Mouse (Mus musculus) heart, embryonic 15.5 days (tissue): Measurements from ENCODE around the gene B4galt7. TPM values are rescaled to one million over a fixed set of nuclear protein-coding genes. Genes with fewer than 3 reads are reported as not detected.
"Not testable (repeated sequence)": the region's sequence is repeated elsewhere in the genome, so short reads cannot be mapped to it uniquely, and the experiment has no call there.

Experiments
- ATAC-seq: fragments of 200-750 bp; cut with Nextera tagmentation; replicated peaks from 2 replicates; pipeline ENCODE4 v1.8.0; 2017; ENCODE audit warnings: low read depth, moderate TSS enrichment; ENCODE audit not compliant: insufficient number of reproducible peaks, insufficient read depth, low FRiP score
- H3K27ac ChIP-seq: fragments of 300-500 bp; sonication (generic); 2 replicates; pipeline ENCODE4 v1.5.1; 2015; ENCODE audit warnings: mild to moderate bottlenecking, inconsistent platforms
- H3K27me3 ChIP-seq: fragments of 300-500 bp; sonication (generic); 2 replicates; pipeline ENCODE4 v1.6.1; 2015; ENCODE audit warnings: inconsistent platforms
- H3K36me3 ChIP-seq: fragments of 300-500 bp; sonication (generic); 2 replicates; pipeline ENCODE4 v1.6.1; 2015; ENCODE audit warnings: mild to moderate bottlenecking, inconsistent platforms
- H3K4me1 ChIP-seq: fragments of 300-500 bp; sonication (generic); replicated peaks from 2 replicates; pipeline ENCODE4 v1.6.1; 2015; ENCODE audit warnings: inconsistent platforms
- H3K4me2 ChIP-seq: fragments of 300-500 bp; sonication (generic); 2 replicates; pipeline ENCODE4 v1.6.1; 2015; ENCODE audit warnings: inconsistent platforms, mild to moderate bottlenecking, moderate library complexity
- H3K4me3 ChIP-seq: fragments of 300-500 bp; sonication (generic); 2 replicates; pipeline ENCODE4 v1.5.1; 2015; ENCODE audit warnings: mild to moderate bottlenecking, inconsistent platforms
- H3K9ac ChIP-seq: fragments of 300-500 bp; sonication (generic); 2 replicates; pipeline ENCODE4 v1.6.1; 2015; ENCODE audit warnings: mild to moderate bottlenecking, inconsistent platforms
- H3K9me3 ChIP-seq: fragments of 300-500 bp; sonication (generic); replicated peaks from 2 replicates; pipeline ENCODE4 v1.6.1; 2016; ENCODE audit warnings: inconsistent platforms
- WGBS: fragments of 180-500 bp; shearing (Covaris S2); methylation state at CpG from one replicate; pipeline ENCODE4 v1.1.7; 2015; ENCODE audit warnings: mixed read lengths; 5-methylcytosine and 5-hydroxymethylcytosine counted together
- polyA plus RNA-seq: library from polyadenylated mRNA; unstranded; fragments of >200 nt; fragmentation: Nextera tagmentation; extraction: Ambion mirVana; gene quantifications from 2 replicates; pipeline ENCODE4 v1.2.1, GENCODE M21; 2015

The B4galt7 gene
- polyA plus RNA-seq, 1 experiment from 2014 or later, result 16.5 TPM

DNA sequence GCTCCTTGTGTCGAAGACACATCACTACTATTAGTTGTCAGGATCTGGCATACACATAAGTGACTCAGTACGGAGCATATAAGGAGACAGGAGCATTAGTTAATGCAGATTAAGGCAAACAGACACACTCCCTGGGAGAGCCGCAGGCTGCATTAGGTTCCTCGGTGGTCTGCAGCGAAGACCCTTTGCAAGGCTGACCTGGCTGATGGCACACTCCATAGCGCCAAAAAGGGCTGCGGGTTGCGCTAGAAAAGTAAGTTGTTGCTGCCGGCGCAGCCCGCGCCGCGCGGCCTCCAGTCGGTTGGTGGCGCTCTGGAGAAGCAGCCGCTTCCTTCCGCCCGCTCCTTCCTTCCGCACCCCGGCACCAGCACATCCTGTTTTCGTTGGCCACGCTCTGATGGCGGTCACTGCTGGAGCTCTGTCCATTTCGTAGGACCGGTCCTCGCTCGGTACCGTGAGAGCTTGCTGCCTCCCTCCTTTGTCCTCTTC, 35.0 kb downstream of the B4galt7 start, which contains the start of gene Ddx46:
Ddx46 (plus strand) TSS at position 389 of the 489 bp plus-strand sequence.
- peak; percentile 87 for ATAC-seq
- Histone ChIP-seq H3K4me2 (peak within 1 kb of the TSS; percentile 79), H3K36me3 (peaks cover 46% of the 10 kb centered on the region), H3K4me1 (peaks cover 11% of the 10 kb centered on the region), H3K27me3 (no peaks in the 10 kb centered on the region), H3K9me3 (no peaks in the 10 kb centered on the region), H3K4me3 (peak within 1 kb of the TSS; percentile 84), H3K9ac (peak within 1 kb of the TSS; percentile 91), H3K27ac (peak within 1 kb of the TSS; percentile 50)
- whole genome bisulfite sequencing, result 4% methylated on average over 30 of the region's 30 CpGs

DNA sequence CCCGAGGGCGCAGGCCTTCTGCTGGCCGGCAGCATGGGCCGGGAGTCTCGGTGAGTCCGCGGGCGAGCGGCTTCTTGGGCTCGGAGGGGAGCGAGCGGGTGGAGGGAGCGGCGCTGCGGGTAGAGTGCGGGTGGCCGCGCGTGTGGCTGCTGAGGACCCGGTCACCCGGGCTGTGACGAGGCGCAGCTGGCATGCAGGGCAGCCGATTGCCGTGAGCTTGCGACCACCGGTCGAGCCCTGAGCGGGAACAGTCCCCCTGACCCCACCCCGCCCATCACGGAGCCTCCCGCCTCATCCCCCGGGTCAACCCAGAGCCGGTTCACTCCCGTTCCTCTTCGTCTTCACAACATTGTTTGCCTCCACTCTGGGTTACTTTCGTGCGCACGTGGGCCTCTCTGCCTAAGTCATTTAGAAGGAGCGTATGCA, 35.5 kb downstream of the B4galt7 start:
- ATAC-seq, result peak; percentile 32
- Histone ChIP-seq H3K9me3 (no peaks in the 10 kb centered on the region), H3K36me3 (peaks cover 45% of the 10 kb centered on the region), H3K9ac (peak overlapping the region; percentile 91), H3K4me2 (peak overlapping the region; percentile 79), H3K27me3 (no peaks in the 10 kb centered on the region), H3K4me1 (peaks cover 11% of the 10 kb centered on the region), H3K27ac (peak overlapping the region; percentile 50), H3K4me3 (peak overlapping the region; percentile 84)
- 0% methylated on average over 40 of the region's 40 CpGs for WGBS

DNA sequence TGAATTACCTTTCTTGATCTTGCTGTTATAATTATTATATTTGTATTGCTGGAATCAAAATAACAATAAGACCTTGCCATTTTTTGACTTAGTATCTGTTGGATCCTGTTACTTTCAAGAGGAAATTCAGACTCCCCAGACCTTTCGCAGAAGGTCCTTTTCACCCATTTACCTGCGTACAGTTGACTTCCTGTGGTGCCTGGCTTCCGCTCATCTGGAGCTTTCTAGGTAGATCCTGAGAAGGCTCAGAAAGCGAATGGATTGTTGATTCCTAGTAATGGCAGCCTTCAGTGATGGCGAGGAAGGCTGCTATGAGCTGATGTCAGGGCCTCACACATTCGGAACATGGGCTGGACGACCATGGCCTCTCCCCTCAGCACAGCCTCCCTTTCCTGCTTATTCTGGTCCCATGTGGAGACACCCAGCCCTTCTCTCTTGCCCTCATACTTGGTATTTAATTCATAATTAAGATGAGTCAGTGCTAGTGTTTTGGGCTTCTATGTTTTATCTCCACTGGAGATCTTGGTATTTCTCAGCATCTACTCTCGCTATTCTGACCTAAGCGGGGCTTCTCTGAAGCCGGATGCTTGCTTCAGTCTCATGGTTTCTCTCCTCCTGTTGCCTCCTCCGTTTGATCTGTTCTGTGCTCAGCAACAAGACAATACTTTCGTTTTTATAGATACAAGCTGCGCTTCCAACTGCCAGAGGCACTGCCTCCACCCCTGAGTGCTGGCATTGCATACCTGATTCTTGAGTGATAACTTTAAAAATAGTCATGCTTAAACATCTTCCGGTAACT, 36.7 kb downstream of the B4galt7 start:
- peaks cover 11% of the 10 kb centered on the region for H3K4me1 ChIP-seq
- H3K4me3 ChIP-seq, result peak overlapping the region; percentile 84; the same call in 1 of the 2 replicates
- peaks cover 43% of the 10 kb centered on the region for H3K36me3 ChIP-seq
- 90% methylated on average over 14 of the region's 14 CpGs for WGBS
- ATAC-seq, result no peak
- H3K9me3 ChIP-seq, result no peaks in the 10 kb centered on the region
- H3K27me3 ChIP-seq, result no peaks in the 10 kb centered on the region
- no peak overlapping the region for H3K27ac ChIP-seq
- H3K9ac ChIP-seq, result no peak overlapping the region
- H3K4me2 ChIP-seq, result peak overlapping the region; percentile 79

GRCm38 (mm10) chr13:55640480-55640879, 40.8 kb downstream of the B4galt7 start:
- H3K27me3 ChIP-seq, H3K4me2 ChIP-seq, H3K9ac ChIP-seq, H3K4me1 ChIP-seq, H3K27ac ChIP-seq, H3K9me3 ChIP-seq, ATAC-seq, H3K4me3 ChIP-seq: not testable (repeated sequence)
- 40% methylated on average over 8 of the region's 8 CpGs for WGBS
- H3K36me3 ChIP-seq, result peaks cover 30% of the 10 kb centered on the region

DNA sequence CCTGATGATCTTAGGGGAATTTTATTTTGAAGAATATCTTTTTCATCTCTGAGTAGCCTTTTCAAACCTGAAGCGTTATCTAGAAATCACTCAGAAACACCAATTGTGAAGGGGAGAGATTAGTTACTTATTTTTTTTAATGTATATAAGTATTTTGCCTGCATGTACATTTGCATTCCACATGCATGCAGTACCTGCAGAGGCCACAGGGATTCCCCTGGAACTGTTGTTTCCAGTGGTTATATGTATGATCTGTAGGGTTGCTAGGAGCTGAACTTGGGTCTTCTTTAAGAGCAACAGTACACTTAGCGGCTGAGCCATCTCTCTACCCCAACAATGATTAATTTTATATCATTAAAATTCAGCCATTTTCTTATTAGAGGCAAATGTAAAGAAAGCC, 44.8 kb downstream of the B4galt7 start:
- no peak overlapping the region for H3K4me3 ChIP-seq
- ATAC-seq, result no peak
- no peak overlapping the region for H3K27ac ChIP-seq
- peaks cover 58% of the 10 kb centered on the region for H3K36me3 ChIP-seq
- H3K9ac ChIP-seq, result no peak overlapping the region
- no peaks in the 10 kb centered on the region for H3K9me3 ChIP-seq
- no peak overlapping the region for H3K4me2 ChIP-seq
- 88% methylated on average over 2 of the region's 2 CpGs for WGBS
- no peaks in the 10 kb centered on the region for H3K4me1 ChIP-seq
- no peaks in the 10 kb centered on the region for H3K27me3 ChIP-seq

DNA sequence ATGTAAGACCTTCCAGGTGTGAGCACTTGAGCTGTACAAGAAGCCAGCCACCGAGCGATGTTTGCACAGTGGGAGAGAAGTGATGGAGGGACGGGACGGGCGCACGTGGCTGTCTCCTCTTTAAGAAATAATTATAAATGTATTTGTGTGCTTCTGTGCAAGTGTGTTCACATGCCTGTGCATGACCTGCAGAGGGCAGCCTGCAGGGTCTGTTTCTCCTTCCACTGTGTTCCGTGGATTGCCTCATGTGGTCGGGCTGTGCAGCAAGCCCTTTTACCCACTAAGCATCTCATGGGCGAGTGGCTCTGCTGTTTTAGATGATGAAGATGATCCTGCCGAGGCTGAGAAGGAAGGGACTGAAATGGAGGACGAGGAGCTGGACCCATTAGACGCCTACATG, 50.4 kb downstream of the B4galt7 start:
- Histone ChIP-seq H3K27me3 (no peaks in the 10 kb centered on the region), H3K9ac (no peak overlapping the region), H3K4me3 (no peak overlapping the region), H3K27ac (no peak overlapping the region), H3K4me1 (no peaks in the 10 kb centered on the region), H3K4me2 (no peak overlapping the region), H3K36me3 (peaks cover 99% of the 10 kb centered on the region), H3K9me3 (no peaks in the 10 kb centered on the region)
- 89% methylated on average over 12 of the region's 12 CpGs for WGBS
- ATAC-seq, result no peak

- Histone ChIP-seq H3K27me3 (no peaks in the 10 kb centered on the region), H3K9ac (no peak overlapping the region), H3K36me3 (peaks cover 99% of the 10 kb centered on the region), H3K9me3 (no peaks in the 10 kb centered on the region), H3K4me3 (no peak overlapping the region), H3K4me1 (no peaks in the 10 kb centered on the region), H3K27ac (no peak overlapping the region), H3K4me2 (no peak overlapping the region)
- no peak for ATAC-seq
- 89% methylated on average over 6 of the region's 6 CpGs for WGBS
Observed at GRCm38 (mm10) chr13:55650980-55651379, 51.3 kb downstream of the B4galt7 start.

Other genes starting within 250 kb of the B4galt7 start
- gene Lman2, start 237.1 kb upstream of the B4galt7 start, polyA plus RNA-seq, result 71.6 and 88.3 TPM in 2 replicates
- 0.42 and 1.9 TPM in 2 replicates for gene Rgs14, start 230.2 kb upstream of the B4galt7 start, polyA plus RNA-seq
- gene Slc34a1, start 201.7 kb upstream of the B4galt7 start, polyA plus RNA-seq, result not detected in 2 replicates
- not detected in 2 replicates for gene Pfn3, start 184.7 kb upstream of the B4galt7 start, polyA plus RNA-seq
- gene F12, start 173.1 kb upstream of the B4galt7 start, polyA plus RNA-seq, result 0.10 and 1.2 TPM in 2 replicates
- 15.5 and 24.7 TPM in 2 replicates for gene Grk6, start 154.8 kb upstream of the B4galt7 start, polyA plus RNA-seq
- 0.18 and 0.30 TPM in 2 replicates for gene Prr7, start 135.6 kb upstream of the B4galt7 start, polyA plus RNA-seq
- gene Dbn1, start 111.8 kb upstream of the B4galt7 start, polyA plus RNA-seq, result 60.1 and 77.2 TPM in 2 replicates
- 221 and 251 TPM in 2 replicates for gene Pdlim7, start 86.2 kb upstream of the B4galt7 start, polyA plus RNA-seq
- gene Dok3, start 70.6 kb upstream of the B4galt7 start, polyA plus RNA-seq, result 1.3 and 3.0 TPM in 2 replicates
- gene Ddx41, start 63.2 kb upstream of the B4galt7 start, polyA plus RNA-seq, result 23.6 and 34.7 TPM in 2 replicates
- 17.1 and 22.6 TPM in 2 replicates for gene Fam193b, start 28.8 kb upstream of the B4galt7 start, polyA plus RNA-seq
- 103 TPM in 2 replicates for gene Tmed9, start 26.2 kb upstream of the B4galt7 start, polyA plus RNA-seq
- gene Caml, start 23.1 kb downstream of the B4galt7 start, polyA plus RNA-seq, result 37.9 and 38.2 TPM in 2 replicates
- gene Ddx46, start 35.1 kb downstream of the B4galt7 start, polyA plus RNA-seq, result 16.7 and 20.4 TPM in 2 replicates
- gene B230219D22Rik, start 93.2 kb downstream of the B4galt7 start, polyA plus RNA-seq, result 50.5 and 54.9 TPM in 2 replicates
- 60.7 and 69.1 TPM in 2 replicates for gene Txndc15, start 114.8 kb downstream of the B4galt7 start, polyA plus RNA-seq
- 49.9 and 55.7 TPM in 2 replicates for gene Pcbd2, start 127.5 kb downstream of the B4galt7 start, polyA plus RNA-seq
- gene Catsper3, start 184.7 kb downstream of the B4galt7 start, polyA plus RNA-seq, result not detected in 2 replicates
- gene Pitx1, start 236.3 kb downstream of the B4galt7 start, polyA plus RNA-seq, result 0.05 and 0.46 TPM in 2 replicates